Mouse (Mus musculus): ENCODE results near the gene Tmprss2. TPM values are rescaled to one million over a fixed set of nuclear protein-coding genes. Genes with fewer than 3 reads are reported as not detected.
A peak's percentile ranks its signal among the peaks of the same experiment; 100 is the strongest.

The Tmprss2 gene
- polyA plus RNA-seq, 1 experiment from 2014 or later = 12.0 TPM

DNA sequence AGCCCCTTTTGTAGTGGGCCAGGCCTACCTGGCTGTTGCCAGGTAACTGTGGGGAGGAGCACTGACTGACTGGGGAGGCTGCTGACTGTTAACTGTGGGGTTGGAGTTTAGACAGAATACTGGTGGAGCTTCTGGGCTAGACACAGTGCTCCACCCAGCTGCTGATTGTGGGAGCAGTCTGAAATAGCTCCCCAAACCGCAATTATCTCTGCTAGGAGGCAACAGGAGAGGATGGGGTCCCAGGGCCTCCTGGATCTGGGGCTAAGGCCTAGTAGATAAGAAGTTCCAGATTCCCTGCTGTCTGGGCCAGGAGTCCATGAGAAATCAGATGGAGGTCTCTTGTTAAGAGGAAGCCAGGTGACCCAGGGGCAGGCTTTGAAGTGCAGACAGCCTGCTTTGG, 74.1 kb downstream of the Tmprss2 start:
- Histone ChIP-seq H3K9ac (ENCODE audit: low read length) (no peak overlapping the region), H3K4me1 (replicated peaks; ENCODE audit: control insufficient read depth, insufficient read depth, low read length) (peaks cover 22% of the 10 kb centered on the region), H3K4me3 (ENCODE audit: low read length) (no peak overlapping the region), H3K27me3 (ENCODE audit: control insufficient read depth, insufficient read depth, low read depth, low read length) (no peaks in the 10 kb centered on the region), H3K9me3 (ENCODE audit: control insufficient read depth, low read length) (peaks cover 4% of the 10 kb centered on the region; the same call in 1 of the 2 replicates), H3K27ac (ENCODE audit: low read length) (no peak overlapping the region), H3K4me2 (ENCODE audit: low read depth, low read length) (no peak overlapping the region), H3K36me3 (ENCODE audit: control insufficient read depth, insufficient read depth, low read length) (no peaks in the 10 kb centered on the region)
- WGBS = 33% methylated on average over 1 of the region's 1 CpGs
- ATAC-seq (ENCODE audit: low read depth) = no peak

DNA sequence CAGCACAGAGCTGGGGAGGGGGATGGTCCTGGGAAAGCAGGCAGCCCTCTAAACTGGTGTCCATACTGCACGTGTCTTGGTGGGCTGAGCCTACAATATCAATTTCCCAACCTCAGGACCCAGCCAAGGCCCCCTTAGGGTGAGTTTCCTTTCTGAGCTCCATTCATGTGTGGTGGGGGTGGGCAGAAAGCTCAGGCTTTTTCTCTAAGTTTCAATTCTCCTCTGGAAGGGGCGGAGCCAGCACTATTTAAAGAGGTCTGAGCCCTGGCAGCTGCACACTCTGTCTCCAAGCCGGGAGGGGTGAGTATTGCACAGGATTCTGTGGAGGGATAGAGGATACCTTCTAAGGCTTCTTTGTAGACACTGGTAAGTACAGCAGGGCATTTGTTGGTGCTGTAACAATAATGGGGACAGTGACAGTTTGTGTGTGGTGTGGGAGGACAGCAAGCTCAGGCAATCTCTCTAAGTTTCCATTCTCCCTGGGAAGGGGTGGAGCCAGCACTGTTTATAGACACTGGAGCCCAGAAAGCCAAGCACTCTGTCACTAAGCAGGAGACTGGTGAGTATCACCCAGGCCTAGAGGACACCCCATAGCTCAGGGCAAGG, 75.1 kb downstream of the Tmprss2 start:
- H3K36me3 ChIP-seq (ENCODE audit: control insufficient read depth, insufficient read depth, low read length) = no peaks in the 10 kb centered on the region
- H3K27ac ChIP-seq (ENCODE audit: low read length) = peak overlapping the region; percentile 67
- peak overlapping the region; percentile 41 for H3K4me2 ChIP-seq (ENCODE audit: low read depth, low read length)
- H3K27me3 ChIP-seq (ENCODE audit: control insufficient read depth, insufficient read depth, low read depth, low read length) = no peaks in the 10 kb centered on the region
- H3K9me3 ChIP-seq (ENCODE audit: control insufficient read depth, low read length) = no peaks in the 10 kb centered on the region
- WGBS = 8% methylated on average over 3 of the region's 3 CpGs
- ATAC-seq (ENCODE audit: low read depth) = peak; percentile 83
- H3K4me1 ChIP-seq (replicated peaks; ENCODE audit: control insufficient read depth, insufficient read depth, low read length) = peaks cover 22% of the 10 kb centered on the region
- no peak overlapping the region; the same call in 1 of the 2 replicates for H3K9ac ChIP-seq (ENCODE audit: low read length)
- H3K4me3 ChIP-seq (ENCODE audit: low read length) = peak overlapping the region; percentile 17; the same call in 1 of the 2 replicates

DNA sequence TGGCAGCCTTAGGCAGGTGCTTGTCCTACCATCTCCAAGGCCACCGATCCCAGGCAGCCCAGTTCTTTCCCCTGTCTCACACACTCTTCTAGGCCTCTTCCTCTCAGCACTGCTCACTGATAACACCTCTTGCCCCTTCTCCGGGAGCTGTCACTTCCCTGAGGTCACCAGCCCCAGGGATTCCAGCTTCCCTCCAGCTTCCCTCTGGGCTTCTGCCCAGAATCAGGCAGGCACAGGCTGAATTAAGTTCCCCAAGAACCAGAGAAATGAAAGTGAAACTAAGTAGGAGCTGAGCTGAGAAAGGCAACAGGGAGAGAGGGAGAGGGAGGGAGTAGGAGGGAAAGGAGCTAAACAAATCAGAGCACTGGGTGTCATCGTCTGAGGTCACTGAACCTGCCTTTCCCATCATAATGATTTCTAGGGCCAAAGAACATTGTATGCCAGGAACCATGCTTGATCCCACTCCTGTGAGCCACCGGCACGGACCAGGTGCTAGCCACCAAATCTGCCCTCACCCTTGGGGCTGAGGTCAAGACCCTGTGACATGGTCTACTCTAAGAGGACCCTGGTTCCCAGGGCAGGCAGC, 76.0 kb downstream of the Tmprss2 start:
- peak; percentile 77 for ATAC-seq (ENCODE audit: low read depth)
- Histone ChIP-seq H3K27me3 (ENCODE audit: control insufficient read depth, insufficient read depth, low read depth, low read length) (no peaks in the 10 kb centered on the region), H3K36me3 (ENCODE audit: control insufficient read depth, insufficient read depth, low read length) (no peaks in the 10 kb centered on the region), H3K4me3 (ENCODE audit: low read length) (peak overlapping the region; percentile 33), H3K9ac (ENCODE audit: low read length) (peak overlapping the region; percentile 58), H3K4me2 (ENCODE audit: low read depth, low read length) (peak overlapping the region; percentile 55), H3K9me3 (ENCODE audit: control insufficient read depth, low read length) (no peaks in the 10 kb centered on the region), H3K4me1 (replicated peaks; ENCODE audit: control insufficient read depth, insufficient read depth, low read length) (peaks cover 22% of the 10 kb centered on the region), H3K27ac (ENCODE audit: low read length) (peak overlapping the region; percentile 67)
- WGBS = 12% methylated on average over 5 of the region's 5 CpGs

DNA sequence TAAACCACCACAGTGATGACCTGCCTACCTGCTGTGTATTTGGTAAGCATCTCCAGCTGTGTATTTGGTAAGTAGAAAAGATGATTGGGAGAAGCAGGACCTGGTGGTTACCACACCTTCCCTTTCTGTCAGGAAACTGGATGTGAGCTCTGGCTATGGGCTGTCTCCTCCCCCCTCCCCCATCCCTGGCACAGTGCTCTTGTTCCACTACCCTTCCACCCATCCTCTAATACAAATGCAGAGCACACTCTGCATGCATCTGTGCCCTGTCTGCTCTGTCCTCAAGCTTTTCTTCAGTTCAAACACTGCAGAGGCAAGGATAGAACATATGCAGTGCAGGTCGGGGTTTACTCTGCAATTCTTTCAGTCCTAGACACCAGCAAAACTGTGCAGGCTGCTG, 76.5 kb downstream of the Tmprss2 start:
- peak overlapping the region; percentile 58 for H3K9ac ChIP-seq (ENCODE audit: low read length)
- no peaks in the 10 kb centered on the region for H3K27me3 ChIP-seq (ENCODE audit: control insufficient read depth, insufficient read depth, low read depth, low read length)
- H3K36me3 ChIP-seq (ENCODE audit: control insufficient read depth, insufficient read depth, low read length) = no peaks in the 10 kb centered on the region
- ATAC-seq (ENCODE audit: low read depth) = 0 out of 2 replicates have a peak, but pooled peaks have one; percentile 1
- peak overlapping the region; percentile 33; the same call in 1 of the 2 replicates for H3K4me3 ChIP-seq (ENCODE audit: low read length)
- peak overlapping the region; percentile 67 for H3K27ac ChIP-seq (ENCODE audit: low read length)
- peaks cover 22% of the 10 kb centered on the region for H3K4me1 ChIP-seq (replicated peaks; ENCODE audit: control insufficient read depth, insufficient read depth, low read length)
- peak overlapping the region; percentile 55 for H3K4me2 ChIP-seq (ENCODE audit: low read depth, low read length)
- 33% methylated on average over 1 of the region's 1 CpGs for WGBS
- H3K9me3 ChIP-seq (ENCODE audit: control insufficient read depth, low read length) = no peaks in the 10 kb centered on the region

DNA sequence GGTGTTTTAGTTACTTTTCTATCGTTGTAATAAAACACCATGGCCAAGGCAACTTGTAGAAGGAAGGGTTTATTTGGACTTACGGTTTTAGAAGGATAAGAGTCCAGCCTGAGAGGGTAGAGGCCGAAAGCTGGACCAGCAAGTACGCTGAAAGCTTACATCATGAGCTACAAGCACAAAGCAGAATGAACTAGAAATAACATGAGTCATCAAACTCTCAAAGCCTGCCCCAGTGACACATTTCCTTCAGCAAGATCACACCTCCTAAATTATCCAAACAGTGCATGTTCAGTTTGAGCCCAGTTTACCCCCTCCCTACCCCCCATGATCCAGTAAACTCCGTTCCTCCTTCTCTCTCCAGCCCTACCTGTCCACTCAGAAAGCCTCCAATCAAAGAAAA, 77.2 kb downstream of the Tmprss2 start:
- Histone ChIP-seq H3K27me3 (ENCODE audit: control insufficient read depth, insufficient read depth, low read depth, low read length) (no peaks in the 10 kb centered on the region), H3K4me2 (ENCODE audit: low read depth, low read length) (no peak overlapping the region), H3K27ac (ENCODE audit: low read length) (no peak overlapping the region), H3K4me1 (replicated peaks; ENCODE audit: control insufficient read depth, insufficient read depth, low read length) (peaks cover 22% of the 10 kb centered on the region), H3K9me3 (ENCODE audit: control insufficient read depth, low read length) (no peaks in the 10 kb centered on the region), H3K36me3 (ENCODE audit: control insufficient read depth, insufficient read depth, low read length) (no peaks in the 10 kb centered on the region), H3K4me3 (ENCODE audit: low read length) (no peak overlapping the region), H3K9ac (ENCODE audit: low read length) (no peak overlapping the region)
- no peak for ATAC-seq (ENCODE audit: low read depth)
- 68% methylated on average over 5 of the region's 5 CpGs for WGBS

DNA sequence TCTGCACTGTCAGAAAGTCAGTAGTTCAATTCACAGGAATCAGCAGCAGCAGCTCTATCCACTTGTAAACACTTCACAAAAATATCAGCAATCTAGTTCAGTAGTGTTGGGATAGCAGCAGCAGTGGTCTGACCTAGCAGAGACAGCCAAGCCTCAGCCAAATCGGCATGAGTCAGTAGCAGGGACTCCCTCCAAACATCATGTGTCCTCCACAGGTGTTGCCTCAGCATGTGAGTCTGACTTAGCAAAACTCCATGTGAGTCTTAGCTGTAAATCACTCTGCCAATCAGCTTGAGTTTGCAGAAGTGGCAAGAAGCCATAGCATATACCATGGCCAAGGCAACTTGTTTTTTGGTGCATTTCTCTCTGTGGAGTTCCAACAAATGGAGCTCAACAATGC, 77.9 kb downstream of the Tmprss2 start:
- no peak overlapping the region for H3K9ac ChIP-seq (ENCODE audit: low read length)
- no peak overlapping the region for H3K4me3 ChIP-seq (ENCODE audit: low read length)
- 70% methylated on average over 1 of the region's 1 CpGs for WGBS
- no peak overlapping the region for H3K4me2 ChIP-seq (ENCODE audit: low read depth, low read length)
- no peaks in the 10 kb centered on the region for H3K9me3 ChIP-seq (ENCODE audit: control insufficient read depth, low read length)
- H3K27ac ChIP-seq (ENCODE audit: low read length) = no peak overlapping the region
- H3K27me3 ChIP-seq (ENCODE audit: control insufficient read depth, insufficient read depth, low read depth, low read length) = no peaks in the 10 kb centered on the region
- ATAC-seq (ENCODE audit: low read depth) = no peak
- H3K36me3 ChIP-seq (ENCODE audit: control insufficient read depth, insufficient read depth, low read length) = no peaks in the 10 kb centered on the region
- H3K4me1 ChIP-seq (replicated peaks; ENCODE audit: control insufficient read depth, insufficient read depth, low read length) = peaks cover 22% of the 10 kb centered on the region

DNA sequence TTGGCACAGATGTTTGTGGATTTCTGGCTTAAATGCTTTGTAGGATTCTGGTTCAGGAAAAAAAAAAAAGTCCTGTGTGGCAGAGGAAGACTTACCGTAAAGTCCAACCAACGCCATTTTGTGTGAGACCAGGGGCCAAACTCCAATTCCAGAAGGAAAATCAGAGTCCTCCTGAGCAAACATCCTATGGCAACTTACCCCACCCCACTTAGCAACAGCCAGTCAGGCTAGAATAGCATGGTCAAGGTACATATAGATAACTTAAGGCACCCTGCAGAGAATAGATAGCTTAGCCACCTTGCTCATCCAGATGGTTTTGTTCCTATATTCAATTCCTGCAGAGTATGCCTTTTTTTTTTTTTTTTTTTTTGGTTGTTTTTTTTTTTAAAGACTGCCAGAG, 81.8 kb downstream of the Tmprss2 start:
- H3K27ac ChIP-seq (ENCODE audit: low read length) = no peak overlapping the region
- no peak overlapping the region for H3K9ac ChIP-seq (ENCODE audit: low read length)
- H3K4me3 ChIP-seq (ENCODE audit: low read length) = no peak overlapping the region
- H3K36me3 ChIP-seq (ENCODE audit: control insufficient read depth, insufficient read depth, low read length) = no peaks in the 10 kb centered on the region
- H3K4me2 ChIP-seq (ENCODE audit: low read depth, low read length) = no peak overlapping the region
- no peaks in the 10 kb centered on the region for H3K4me1 ChIP-seq (replicated peaks; ENCODE audit: control insufficient read depth, insufficient read depth, low read length)
- no peaks in the 10 kb centered on the region for H3K9me3 ChIP-seq (ENCODE audit: control insufficient read depth, low read length)
- no peaks in the 10 kb centered on the region for H3K27me3 ChIP-seq (ENCODE audit: control insufficient read depth, insufficient read depth, low read depth, low read length)
- 75% methylated on average over 2 of the region's 2 CpGs for WGBS
- ATAC-seq (ENCODE audit: low read depth) = no peak

DNA sequence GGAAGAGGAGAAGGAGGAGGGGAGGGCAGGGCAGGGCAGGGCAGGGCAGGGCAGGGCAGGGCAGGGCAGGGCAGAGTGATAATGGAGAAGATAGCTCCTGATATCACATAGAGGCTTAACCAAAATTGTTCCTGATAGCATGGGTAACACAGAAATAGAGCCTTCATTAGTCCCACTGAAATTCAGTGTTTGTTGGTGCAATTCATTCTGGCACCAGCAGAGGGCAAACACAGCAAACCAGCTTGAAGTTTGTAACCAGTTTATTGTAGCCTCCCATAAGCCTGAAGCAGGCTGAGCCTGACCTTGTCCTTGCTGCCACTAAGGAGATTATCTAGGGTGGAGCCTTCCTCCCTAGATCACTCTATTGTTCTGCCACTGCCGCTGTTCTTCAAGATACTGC, 88.0 kb downstream of the Tmprss2 start:
- H3K27me3 ChIP-seq (ENCODE audit: control insufficient read depth, insufficient read depth, low read depth, low read length) = no peaks in the 10 kb centered on the region
- H3K36me3 ChIP-seq (ENCODE audit: control insufficient read depth, insufficient read depth, low read length) = no peaks in the 10 kb centered on the region
- no peaks in the 10 kb centered on the region for H3K9me3 ChIP-seq (ENCODE audit: control insufficient read depth, low read length)
- no peak overlapping the region for H3K4me2 ChIP-seq (ENCODE audit: low read depth, low read length)
- WGBS = 7% methylated on average over 1 of the region's 1 CpGs
- ATAC-seq (ENCODE audit: low read depth) = no peak; the same call in 1 of the 2 replicates
- H3K4me3 ChIP-seq (ENCODE audit: low read length) = no peak overlapping the region
- no peak overlapping the region for H3K27ac ChIP-seq (ENCODE audit: low read length)
- no peak overlapping the region for H3K9ac ChIP-seq (ENCODE audit: low read length)
- no peaks in the 10 kb centered on the region for H3K4me1 ChIP-seq (replicated peaks; ENCODE audit: control insufficient read depth, insufficient read depth, low read length)

DNA sequence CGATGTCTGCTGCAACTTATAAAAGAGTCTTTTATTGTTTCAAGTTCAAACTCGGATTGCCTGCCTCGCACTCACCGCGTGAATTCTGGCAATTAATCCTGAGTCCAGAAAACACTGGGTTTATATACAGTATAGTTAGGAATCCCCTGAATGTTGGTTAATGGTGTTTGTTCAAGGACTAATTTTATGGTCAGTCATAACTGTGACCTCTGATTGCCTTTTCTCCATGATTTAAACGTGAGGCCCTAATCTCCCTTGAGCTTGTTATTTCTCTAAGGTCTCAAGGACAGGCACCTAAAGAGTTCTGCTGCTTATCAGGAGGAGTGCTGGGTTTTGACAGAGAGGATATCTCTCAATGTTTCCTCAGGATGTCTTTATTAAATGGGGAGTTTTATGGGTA, 89.0 kb downstream of the Tmprss2 start:
- Histone ChIP-seq H3K27ac (ENCODE audit: low read length) (no peak overlapping the region), H3K4me1 (replicated peaks; ENCODE audit: control insufficient read depth, insufficient read depth, low read length) (no peaks in the 10 kb centered on the region), H3K9me3 (ENCODE audit: control insufficient read depth, low read length) (no peaks in the 10 kb centered on the region), H3K9ac (ENCODE audit: low read length) (no peak overlapping the region), H3K36me3 (ENCODE audit: control insufficient read depth, insufficient read depth, low read length) (no peaks in the 10 kb centered on the region), H3K4me2 (ENCODE audit: low read depth, low read length) (no peak overlapping the region), H3K27me3 (ENCODE audit: control insufficient read depth, insufficient read depth, low read depth, low read length) (no peaks in the 10 kb centered on the region), H3K4me3 (ENCODE audit: low read length) (no peak overlapping the region)
- 76% methylated on average over 6 of the region's 6 CpGs for WGBS
- ATAC-seq (ENCODE audit: low read depth) = no peak

Measured in lung, embryonic 16.5 days (tissue).